ENCODE assay signal across 8 mouse cellular contexts in genomic region chr11:51858528-51859051, GRCm38 (mm10). TPM values are rescaled to one million over a fixed set of nuclear protein-coding genes. Genes with fewer than 3 reads are reported as not detected.
A peak's percentile ranks its signal among the peaks of the same experiment; 100 is the strongest.
DNase-seq lines count a peak whose midpoint lies in the region; ATAC-seq lines count a peak whose summit lies in the region.

No protein-coding gene starts in this region.

- H3K9me3 ChIP-seq in forebrain, embryonic 10.5 days: no peaks in the 10 kb centered on the region
- H3K9me3 ChIP-seq in heart, embryonic 16.5 days (replicated peaks; ENCODE audit: control insufficient read depth, low read length): no peaks in the 10 kb centered on the region
- H3K9me3 ChIP-seq in liver, embryonic 13.5 days (replicated peaks): no peaks in the 10 kb centered on the region
- H3K9me3 ChIP-seq in stomach, embryonic 16.5 days (replicated peaks; ENCODE audit: control insufficient read depth, low read length): no peaks in the 10 kb centered on the region

- peaks cover 48% of the 10 kb centered on the region for H3K4me1 ChIP-seq in forebrain, embryonic 10.5 days
- H3K4me1 ChIP-seq in heart, embryonic 16.5 days (ENCODE audit: control insufficient read depth, insufficient read depth, low read length): peaks cover 12% of the 10 kb centered on the region
- H3K4me1 ChIP-seq in liver, embryonic 13.5 days (replicated peaks): peaks cover 35% of the 10 kb centered on the region
- H3K4me1 ChIP-seq in stomach, embryonic 16.5 days (ENCODE audit: control insufficient read depth, insufficient read depth, low read length): peaks cover 14% of the 10 kb centered on the region

- no peaks in the 10 kb centered on the region for H3K36me3 ChIP-seq in forebrain, embryonic 10.5 days (replicated peaks)
- H3K36me3 ChIP-seq in heart, embryonic 16.5 days (ENCODE audit: control insufficient read depth, insufficient read depth): no peaks in the 10 kb centered on the region
- no peaks in the 10 kb centered on the region for H3K36me3 ChIP-seq in liver, embryonic 13.5 days
- H3K36me3 ChIP-seq in stomach, embryonic 16.5 days (ENCODE audit: control insufficient read depth, insufficient read depth, low read length): no peaks in the 10 kb centered on the region

- ATAC-seq in heart, embryonic 16.5 days (replicated peaks; ENCODE audit: extremely low read depth, insufficient read depth, low FRiP score): no peak
- no peak for ATAC-seq in liver, embryonic 13.5 days (ENCODE audit: low read depth)
- peak; percentile 41; the same call in 1 of the 2 replicates for ATAC-seq in stomach, embryonic 16.5 days (ENCODE audit: insufficient read depth, low FRiP score)

- H3K27me3 ChIP-seq in forebrain, embryonic 10.5 days (ENCODE audit: poor library complexity, severe bottlenecking): peaks cover 61% of the 10 kb centered on the region
- H3K27me3 ChIP-seq in heart, embryonic 16.5 days (ENCODE audit: control insufficient read depth, insufficient read depth, low read length): no peaks in the 10 kb centered on the region; the same call in 1 of the 2 replicates
- peaks cover 50% of the 10 kb centered on the region for H3K27me3 ChIP-seq in liver, embryonic 13.5 days
- H3K27me3 ChIP-seq in stomach, embryonic 16.5 days (ENCODE audit: control insufficient read depth, insufficient read depth, low read length): no peaks in the 10 kb centered on the region

- peak overlapping the region; percentile 72 for H3K4me3 ChIP-seq in forebrain, embryonic 10.5 days
- peak overlapping the region; percentile 86 for H3K4me3 ChIP-seq in heart, embryonic 16.5 days (ENCODE audit: low read length)
- H3K4me3 ChIP-seq in liver, embryonic 13.5 days (replicated peaks): peak overlapping the region; percentile 78
- H3K4me3 ChIP-seq in stomach, embryonic 16.5 days (replicated peaks; ENCODE audit: low read length): peak overlapping the region; percentile 81

- H3K27ac ChIP-seq in forebrain, embryonic 10.5 days: peak overlapping the region; percentile 84
- peak overlapping the region; percentile 90 for H3K27ac ChIP-seq in heart, embryonic 16.5 days (ENCODE audit: low read length)
- H3K27ac ChIP-seq in liver, embryonic 13.5 days: no peak overlapping the region; the same call in 1 of the 2 replicates
- peak overlapping the region; percentile 93 for H3K27ac ChIP-seq in stomach, embryonic 16.5 days (ENCODE audit: low read length)

- H3K9ac ChIP-seq in heart, embryonic 16.5 days (ENCODE audit: low read length): peak overlapping the region; percentile 91
- peak overlapping the region; percentile 80 for H3K9ac ChIP-seq in liver, embryonic 13.5 days
- peak overlapping the region; percentile 92 for H3K9ac ChIP-seq in stomach, embryonic 16.5 days (ENCODE audit: low read length)

- H3K4me2 ChIP-seq in heart, embryonic 16.5 days (ENCODE audit: low read depth, low read length): peak overlapping the region; percentile 100
- H3K4me2 ChIP-seq in liver, embryonic 13.5 days: peak overlapping the region; percentile 98
- peak overlapping the region; percentile 99 for H3K4me2 ChIP-seq in stomach, embryonic 16.5 days (ENCODE audit: low read depth, low read length)

- peak; percentile 74 to 77 for DNase-seq in B cell, adult 2 months
- peak; percentile 89 for DNase-seq in brain, adult 2 months (ENCODE audit: low read depth, low spot score)
- DNase-seq in forebrain, embryonic 10.5 days (ENCODE audit: extremely low spot score, low spot score): peak; percentile 52
- DNase-seq in kidney, postnatal 25 days: peak; percentile 83 to 94
- DNase-seq in liver, embryonic 13.5 days: no peak
- DNase-seq in neural tube, embryonic 10.5 days (ENCODE audit: extremely low spot score, low spot score): peak; percentile 59

- under 1% methylated on average over 27 of the region's 28 CpGs for WGBS in forebrain, embryonic 10.5 days
- under 1% methylated on average over 25 of the region's 28 CpGs for WGBS in heart, embryonic 16.5 days
- WGBS in liver, embryonic 13.5 days (ENCODE audit: insufficient replicate concordance): 2% methylated on average over 28 of the region's 28 CpGs
- WGBS in stomach, embryonic 16.5 days: under 1% methylated on average over 27 of the region's 28 CpGs

RNA-seq across cellular contexts. Expression of gene Jade2, which starts 1.1 kb away (rescaled TPM):
- polyA plus RNA-seq in forebrain, embryonic 10.5 days (2016; fragmentation: Nextera tagmentation; extraction: Ambion mirVana): 0.57 and 0.64 TPM in 2 replicates
- 1.4 and 1.6 TPM in 2 replicates for polyA plus RNA-seq in heart, embryonic 16.5 days (2015; fragmentation: Nextera tagmentation; extraction: Ambion mirVana)
- 0.55 and 0.61 TPM in 2 replicates for polyA plus RNA-seq in liver, embryonic 13.5 days (2015; fragmentation: Nextera tagmentation; extraction: Ambion mirVana)
- 1.7 and 1.8 TPM in 2 replicates for polyA plus RNA-seq in stomach, embryonic 16.5 days (2015; fragmentation: Nextera tagmentation; extraction: Ambion mirVana)
